Mouse (Mus musculus): Measurements from ENCODE around the gene Zfp64.

DNA sequence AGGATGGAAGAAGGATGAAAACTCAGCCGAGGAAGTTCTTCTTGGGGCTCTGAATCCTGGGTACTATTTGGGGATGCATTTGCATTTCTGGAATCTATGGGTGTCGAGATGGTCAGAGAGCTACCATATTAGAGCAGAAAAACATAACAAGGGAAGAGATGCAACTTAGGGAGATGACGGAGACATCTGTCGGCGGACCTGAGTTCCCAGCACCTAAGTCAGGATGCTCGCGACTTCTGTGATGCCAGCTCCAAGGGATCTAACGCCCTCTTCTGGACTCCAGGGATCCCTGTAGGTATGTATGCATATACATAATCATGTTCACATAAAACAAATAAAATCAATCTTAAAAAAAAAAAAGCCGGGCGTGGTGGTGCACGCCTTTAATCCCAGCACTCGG lies 26.1 kb upstream of the Zfp64 start:
- no peak for TF ChIP-seq CTCF (IDR thresholded peaks at IDR 0.05; ENCODE audit: extremely low read depth, insufficient read length, insufficient replicate concordance, low read depth, low read length)
- TF ChIP-seq POLR2A (IDR thresholded peaks at IDR 0.05; ENCODE audit: low read depth, low read length) = no peak
